Mouse (Mus musculus): ENCODE results near the gene Klf2. TPM values are rescaled to one million over a fixed set of nuclear protein-coding genes. Genes with fewer than 3 reads are reported as not detected.

Gene Klf2
- polyA plus RNA-seq, 1 experiment from 2014 or later: 10.3 TPM

DNA sequence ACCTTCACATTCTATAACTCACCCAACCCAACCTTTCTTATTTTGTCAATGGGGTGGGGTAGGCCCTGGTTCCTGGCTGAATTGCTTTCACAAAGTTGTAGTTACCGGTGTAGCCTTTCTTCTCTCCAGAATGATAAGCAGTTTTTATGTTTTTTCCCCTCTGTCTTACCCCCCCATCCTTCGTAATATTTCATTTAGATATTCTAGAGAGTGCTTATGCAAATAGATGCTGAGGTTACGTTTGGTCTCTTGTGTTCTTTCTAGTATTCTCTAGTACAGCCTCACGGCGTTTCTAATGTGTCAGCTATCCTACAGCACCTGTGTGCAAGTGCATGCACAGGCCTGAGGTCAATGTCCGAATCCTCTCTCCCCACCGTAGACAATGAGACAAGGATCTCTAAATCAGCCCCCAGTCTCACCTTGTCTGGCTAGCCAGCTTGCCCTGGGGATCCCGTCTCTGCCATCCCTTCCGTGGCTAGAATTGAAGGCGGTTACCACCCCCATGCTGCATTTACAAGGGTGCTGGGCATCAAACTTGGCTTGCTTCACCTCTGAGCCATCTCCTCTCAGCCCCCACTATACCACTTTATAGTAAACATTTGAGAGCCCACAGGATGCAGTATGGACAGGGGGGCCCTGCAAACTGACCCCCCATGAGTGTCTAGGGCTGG lies 5.3 kb downstream of the Klf2 start:
- H3K27me3 ChIP-seq (replicated peaks): peaks cover 42% of the 10 kb centered on the region
- H3K4me1 ChIP-seq: peaks cover 10% of the 10 kb centered on the region
- ATAC-seq (ENCODE audit: low FRiP score, low read depth): no peak
- H3K4me3 ChIP-seq: no peak overlapping the region
- no peak overlapping the region for H3K9ac ChIP-seq
- 86% methylated on average over 10 of the region's 10 CpGs for WGBS
- H3K4me2 ChIP-seq (replicated peaks): no peak overlapping the region
- H3K9me3 ChIP-seq: no peaks in the 10 kb centered on the region
- no peaks in the 10 kb centered on the region for H3K36me3 ChIP-seq
- no peak overlapping the region for H3K27ac ChIP-seq

DNA sequence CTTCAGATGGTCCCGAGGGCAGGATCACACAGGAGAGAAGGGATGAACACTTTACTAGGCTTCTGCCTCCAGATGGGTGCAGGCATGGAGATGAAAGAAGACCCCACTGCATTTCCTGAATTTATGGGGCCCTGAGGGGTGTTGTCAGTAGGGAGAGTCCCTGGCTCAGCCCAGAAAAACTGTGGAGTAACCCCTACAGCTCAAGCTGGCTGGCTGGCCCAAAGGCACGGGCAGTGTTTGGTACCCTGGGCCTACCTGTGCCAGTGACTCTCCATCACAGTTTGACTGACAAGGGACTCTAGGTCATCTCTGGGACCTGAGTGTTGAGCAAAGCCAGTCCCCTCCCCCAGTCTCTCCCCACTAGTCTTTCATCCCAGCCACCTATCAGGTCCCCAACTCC lies 5.9 kb downstream of the Klf2 start:
- 83% methylated on average over 2 of the region's 2 CpGs for WGBS

DNA sequence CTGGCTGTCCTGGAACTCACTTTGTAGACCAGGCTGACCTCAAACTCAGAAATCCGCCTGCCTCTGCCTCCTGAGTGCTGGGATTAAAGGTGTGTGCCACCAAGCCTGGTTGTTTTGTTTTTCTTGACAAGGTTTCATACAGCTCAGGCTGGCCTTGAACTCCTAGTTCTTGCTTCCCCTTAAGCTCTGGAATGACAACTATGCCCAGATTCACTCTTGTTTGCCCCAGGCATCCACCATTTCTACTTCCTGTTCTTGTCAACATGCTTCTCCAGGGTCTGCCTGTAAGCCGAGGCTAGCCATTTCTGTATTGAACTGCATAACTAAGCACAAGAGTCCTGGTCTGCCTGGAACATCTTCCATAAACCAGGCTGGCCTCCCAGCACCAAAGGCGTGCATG lies 10.3 kb downstream of the Klf2 start:
- H3K27me3 ChIP-seq (replicated peaks): no peaks in the 10 kb centered on the region
- no peaks in the 10 kb centered on the region for H3K36me3 ChIP-seq
- no peak overlapping the region for H3K9ac ChIP-seq
- H3K4me1 ChIP-seq: no peaks in the 10 kb centered on the region
- no peaks in the 10 kb centered on the region for H3K9me3 ChIP-seq
- no peak overlapping the region for H3K27ac ChIP-seq
- ATAC-seq (ENCODE audit: low FRiP score, low read depth): no peak
- H3K4me2 ChIP-seq (replicated peaks): no peak overlapping the region
- H3K4me3 ChIP-seq: no peak overlapping the region
- 94% methylated on average over 3 of the region's 3 CpGs for WGBS

More for the DNA sequence above, 5.9 kb downstream of the Klf2 start:
- no peaks in the 10 kb centered on the region for H3K36me3 ChIP-seq
- no peak overlapping the region for H3K9ac ChIP-seq
- no peaks in the 10 kb centered on the region for H3K9me3 ChIP-seq
- no peak overlapping the region for H3K4me2 ChIP-seq (replicated peaks)
- H3K4me3 ChIP-seq: no peak overlapping the region
- H3K27me3 ChIP-seq (replicated peaks): peaks cover 36% of the 10 kb centered on the region
- H3K27ac ChIP-seq: no peak overlapping the region
- H3K4me1 ChIP-seq: peaks cover 5% of the 10 kb centered on the region
- no peak for ATAC-seq (ENCODE audit: low FRiP score, low read depth)

DNA sequence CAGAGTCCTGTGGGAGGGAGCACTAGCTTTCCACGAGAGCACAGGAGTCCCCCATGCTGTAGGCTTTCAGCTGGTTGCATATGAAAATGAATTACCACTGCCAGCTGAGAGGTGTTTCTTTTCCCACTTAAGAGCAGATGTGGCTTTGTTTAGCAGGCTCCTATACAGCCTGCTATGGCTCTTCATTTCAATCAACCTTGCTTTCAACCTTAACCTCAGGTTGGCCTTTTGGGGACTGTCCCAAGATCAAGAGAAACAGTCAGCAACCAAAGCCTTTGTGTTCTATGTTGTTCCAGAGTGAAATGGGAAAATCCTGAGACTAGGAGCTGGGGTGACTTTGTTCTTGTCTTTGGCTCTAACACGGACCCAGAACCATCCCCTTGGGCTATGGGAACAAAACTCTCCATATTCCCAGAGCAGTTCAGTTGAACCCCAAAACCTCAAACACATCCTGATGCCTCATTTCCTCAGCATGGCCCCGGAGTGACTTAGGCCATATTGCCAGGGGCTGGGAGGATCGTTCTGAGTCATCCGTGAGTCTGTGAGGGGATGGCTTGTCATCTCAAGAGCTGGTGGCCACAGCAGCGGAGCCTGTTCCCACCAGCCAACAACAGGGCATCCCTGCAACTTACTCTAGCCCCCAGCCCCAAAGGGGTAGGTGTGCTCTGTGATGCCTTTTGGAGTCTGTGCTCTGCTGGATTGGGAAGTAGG lies 12.1 kb downstream of the Klf2 start:
- Histone ChIP-seq H3K4me1 (no peaks in the 10 kb centered on the region), H3K27me3 (replicated peaks) (no peaks in the 10 kb centered on the region), H3K27ac (no peak overlapping the region), H3K9ac (no peak overlapping the region), H3K36me3 (peaks cover 7% of the 10 kb centered on the region; the same call in 1 of the 2 replicates), H3K9me3 (no peaks in the 10 kb centered on the region), H3K4me3 (no peak overlapping the region), H3K4me2 (replicated peaks) (no peak overlapping the region)
- 86% methylated on average over 6 of the region's 6 CpGs for WGBS
- ATAC-seq (ENCODE audit: low FRiP score, low read depth): no peak

DNA sequence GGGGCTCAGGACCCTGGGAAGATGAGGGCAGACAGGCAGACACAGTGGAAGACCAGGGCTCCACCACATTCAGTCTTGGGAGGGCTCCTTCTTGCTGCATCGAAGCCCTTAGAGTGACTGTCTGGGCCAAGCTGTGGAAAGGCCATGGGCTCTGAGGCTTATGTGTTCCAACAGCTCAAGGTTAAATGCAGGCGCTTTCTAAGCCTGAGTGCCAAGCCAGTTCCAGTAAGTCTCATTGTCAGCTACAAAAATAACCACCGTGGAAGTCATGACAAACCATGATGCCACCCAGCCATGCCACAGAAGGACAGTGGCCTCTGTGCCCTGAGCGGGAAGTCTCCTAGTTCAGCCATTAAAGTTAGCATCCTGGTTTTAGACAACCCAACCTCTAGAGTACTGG lies 12.8 kb downstream of the Klf2 start:
- Histone ChIP-seq H3K36me3 (peaks cover 10% of the 10 kb centered on the region; the same call in 1 of the 2 replicates), H3K27me3 (replicated peaks) (no peaks in the 10 kb centered on the region), H3K4me1 (no peaks in the 10 kb centered on the region), H3K4me3 (no peak overlapping the region), H3K9me3 (no peaks in the 10 kb centered on the region), H3K9ac (no peak overlapping the region), H3K27ac (no peak overlapping the region), H3K4me2 (replicated peaks) (no peak overlapping the region)
- WGBS: 92% methylated on average over 4 of the region's 4 CpGs
- no peak for ATAC-seq (ENCODE audit: low FRiP score, low read depth)

DNA sequence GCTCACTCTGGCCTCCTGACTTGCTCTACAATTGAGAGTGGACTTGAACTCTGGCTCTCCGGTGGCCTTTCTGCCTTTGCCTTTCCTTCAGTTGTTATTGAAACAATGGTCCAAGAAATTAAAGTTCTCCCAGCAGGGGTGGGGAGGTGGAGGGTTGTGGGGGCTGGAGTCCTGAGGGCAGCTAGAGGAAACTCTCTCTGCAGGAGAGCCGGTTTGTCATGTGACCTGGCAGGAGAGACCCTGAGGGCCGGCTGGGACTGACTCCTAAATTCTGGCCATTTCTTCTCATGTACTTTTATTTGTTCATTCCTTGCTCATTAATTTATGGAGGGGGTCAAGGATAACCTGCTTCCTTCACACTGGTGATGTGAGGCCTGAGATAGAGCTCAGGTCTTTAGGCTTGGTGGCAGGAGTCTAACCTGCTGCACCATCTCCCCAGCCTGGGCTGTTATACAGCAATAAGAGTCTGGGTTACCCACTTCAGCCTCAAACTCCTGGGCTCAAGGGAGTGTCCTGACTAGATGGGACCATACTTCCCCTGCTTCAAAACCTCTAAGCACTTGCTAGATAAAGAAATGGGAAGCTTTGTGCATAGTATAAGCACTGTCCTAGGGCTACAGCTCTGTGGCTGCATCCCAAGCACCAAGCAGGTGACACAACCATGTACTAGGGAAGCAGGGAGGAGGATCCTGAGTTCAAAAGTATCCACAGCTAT lies 14.8 kb downstream of the Klf2 start:
- no peak for ATAC-seq (ENCODE audit: low FRiP score, low read depth)
- H3K36me3 ChIP-seq: peaks cover 24% of the 10 kb centered on the region
- WGBS: 51% methylated on average over 3 of the region's 3 CpGs

DNA sequence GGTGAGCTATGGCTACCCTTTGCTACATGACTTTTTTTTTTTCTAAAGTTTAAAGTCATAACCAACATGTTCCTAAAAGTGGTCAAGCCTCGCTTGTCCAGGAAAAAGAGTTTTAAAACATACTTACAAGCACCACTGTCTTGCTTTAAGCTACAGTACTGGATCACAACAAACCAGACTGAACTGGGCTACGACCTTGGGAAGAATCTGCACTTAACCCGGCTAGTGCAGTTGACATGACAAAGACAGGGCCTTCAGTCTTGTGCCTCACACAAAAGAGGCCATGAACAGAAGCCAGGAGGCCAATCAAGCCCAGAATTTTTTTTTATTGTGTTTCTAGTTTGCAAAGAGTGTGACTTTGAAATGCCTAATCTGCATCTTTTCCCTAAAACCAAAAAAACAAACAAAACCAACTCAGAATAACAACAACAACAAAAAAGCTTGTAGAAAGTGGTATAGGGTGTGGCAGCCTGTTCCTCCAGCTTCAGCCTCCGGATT lies 15.4 kb downstream of the Klf2 start:
- Histone ChIP-seq H3K4me1 (no peaks in the 10 kb centered on the region), H3K9ac (no peak overlapping the region), H3K27ac (no peak overlapping the region), H3K27me3 (replicated peaks) (no peaks in the 10 kb centered on the region), H3K36me3 (peaks cover 31% of the 10 kb centered on the region), H3K4me2 (replicated peaks) (no peak overlapping the region), H3K4me3 (no peak overlapping the region), H3K9me3 (no peaks in the 10 kb centered on the region)
- 67% methylated on average over 4 of the region's 4 CpGs for WGBS
- no peak for ATAC-seq (ENCODE audit: low FRiP score, low read depth)

More for the DNA sequence above, 14.8 kb downstream of the Klf2 start:
- Histone ChIP-seq H3K4me1 (no peaks in the 10 kb centered on the region), H3K9ac (no peak overlapping the region), H3K27ac (no peak overlapping the region), H3K9me3 (no peaks in the 10 kb centered on the region), H3K4me3 (no peak overlapping the region), H3K27me3 (replicated peaks) (no peaks in the 10 kb centered on the region), H3K4me2 (replicated peaks) (no peak overlapping the region)

DNA sequence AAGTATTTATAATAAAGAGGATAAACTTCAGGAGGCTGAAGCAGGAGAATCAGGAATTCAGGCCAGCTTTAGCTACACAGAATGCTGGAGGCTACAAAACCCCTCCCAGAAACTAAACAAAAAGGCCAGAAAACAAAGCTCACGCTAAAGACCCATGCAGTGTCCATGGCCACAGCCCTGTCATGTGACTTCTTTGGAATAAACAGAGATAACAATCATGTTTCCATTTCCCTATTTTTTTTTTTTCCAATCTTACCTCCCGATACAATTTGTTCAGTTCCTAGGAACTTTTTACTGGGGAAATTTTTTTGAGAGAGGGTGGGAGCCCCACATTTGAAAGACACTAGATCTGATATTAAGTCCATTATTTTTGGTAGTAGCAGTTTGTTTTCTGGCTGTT lies 17.4 kb downstream of the Klf2 start:
- H3K4me2 ChIP-seq (replicated peaks): no peak overlapping the region
- no peaks in the 10 kb centered on the region for H3K9me3 ChIP-seq
- no peak for ATAC-seq (ENCODE audit: low FRiP score, low read depth)
- H3K4me3 ChIP-seq: no peak overlapping the region
- H3K36me3 ChIP-seq: peaks cover 51% of the 10 kb centered on the region
- no peak overlapping the region for H3K27ac ChIP-seq
- 84% methylated on average over 2 of the region's 2 CpGs for WGBS
- no peak overlapping the region for H3K9ac ChIP-seq
- H3K4me1 ChIP-seq: no peaks in the 10 kb centered on the region
- H3K27me3 ChIP-seq (replicated peaks): no peaks in the 10 kb centered on the region

DNA sequence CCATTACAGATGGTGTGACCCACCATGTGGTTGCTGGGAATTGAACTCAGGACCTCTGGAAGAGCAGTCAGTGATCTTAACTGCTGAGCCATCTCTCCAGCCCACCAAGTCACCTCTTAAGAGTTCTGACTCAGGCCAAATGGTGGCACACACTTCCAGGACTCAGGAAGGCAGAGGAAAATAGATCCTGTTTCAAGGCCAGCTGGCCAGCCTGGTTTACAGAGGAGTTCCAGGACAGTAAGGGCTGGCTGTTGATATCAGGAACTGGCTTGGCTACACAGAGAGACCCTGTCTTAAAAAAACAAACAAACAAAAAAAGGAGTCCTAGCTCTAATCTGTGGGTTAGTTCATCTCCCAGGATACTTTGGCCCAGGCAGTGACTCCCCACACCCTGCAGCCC lies 18.2 kb downstream of the Klf2 start:
- no peaks in the 10 kb centered on the region for H3K9me3 ChIP-seq
- H3K9ac ChIP-seq: no peak overlapping the region
- peaks cover 58% of the 10 kb centered on the region for H3K36me3 ChIP-seq
- no peaks in the 10 kb centered on the region for H3K27me3 ChIP-seq (replicated peaks)
- ATAC-seq (ENCODE audit: low FRiP score, low read depth): no peak
- no peak overlapping the region for H3K4me2 ChIP-seq (replicated peaks)
- no peak overlapping the region for H3K27ac ChIP-seq
- no peaks in the 10 kb centered on the region for H3K4me1 ChIP-seq
- no peak overlapping the region for H3K4me3 ChIP-seq

DNA sequence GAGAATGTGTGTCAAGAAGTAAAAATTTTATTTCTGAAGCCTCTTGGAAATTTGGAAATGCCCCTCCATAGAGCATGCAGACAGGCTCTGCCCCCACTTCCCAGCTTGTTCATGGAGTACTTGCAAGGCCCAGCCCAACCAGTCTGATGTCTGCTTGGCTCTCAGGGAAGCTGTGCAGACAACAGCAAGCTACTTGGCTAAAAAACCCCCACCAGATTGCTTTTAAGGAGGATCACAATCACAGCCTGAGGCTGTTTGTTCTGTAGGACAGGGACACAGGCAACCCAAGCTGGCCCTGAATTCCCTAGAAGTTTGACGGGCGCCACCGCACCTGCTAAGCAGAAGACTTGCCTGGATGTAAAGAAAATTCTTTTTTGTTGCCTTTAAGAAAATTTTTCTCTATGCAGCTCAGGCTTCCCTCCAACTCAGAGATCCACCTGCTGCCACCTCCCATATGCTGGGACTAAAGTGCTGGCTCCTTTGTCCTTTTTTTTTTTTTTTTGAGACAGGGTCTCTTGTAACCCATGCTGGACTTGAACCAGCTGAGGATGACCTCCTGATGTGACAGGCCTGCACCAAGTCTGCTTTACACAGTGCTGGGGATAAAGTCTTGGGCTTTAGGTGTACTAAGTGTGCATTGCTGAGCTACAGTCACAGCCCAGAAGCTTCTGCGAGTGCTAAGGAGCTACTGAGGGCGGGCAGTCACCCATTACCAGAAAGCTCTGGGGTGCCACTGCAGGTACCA lies 23.9 kb downstream of the Klf2 start:
- WGBS: 90% methylated on average over 5 of the region's 5 CpGs
- no peak for ATAC-seq (ENCODE audit: low FRiP score, low read depth)

DNA sequence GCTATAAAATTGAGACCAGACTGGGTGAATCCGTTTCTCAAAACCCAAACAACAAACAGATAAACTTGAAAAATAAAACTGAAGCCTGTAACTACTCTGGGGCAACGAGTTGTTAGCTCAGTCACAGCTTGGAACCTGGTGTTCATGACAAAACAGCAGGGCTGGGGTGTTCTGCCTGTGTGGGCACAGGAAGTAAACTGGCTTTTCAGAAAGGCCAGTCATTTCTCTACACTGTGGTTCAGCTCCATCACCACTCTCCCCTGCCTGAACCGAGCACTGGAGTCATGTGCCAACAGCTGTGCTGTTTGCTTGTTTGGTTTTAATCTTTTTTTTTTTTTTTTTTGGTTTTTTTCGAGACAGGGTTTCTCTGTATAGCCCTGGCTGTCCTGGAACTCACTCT lies 24.9 kb downstream of the Klf2 start:
- no peak overlapping the region for H3K27ac ChIP-seq
- no peak overlapping the region for H3K9ac ChIP-seq
- H3K36me3 ChIP-seq: peaks cover 78% of the 10 kb centered on the region
- H3K4me3 ChIP-seq: no peak overlapping the region
- no peaks in the 10 kb centered on the region for H3K27me3 ChIP-seq (replicated peaks)
- no peak for ATAC-seq (ENCODE audit: low FRiP score, low read depth)
- H3K9me3 ChIP-seq: no peaks in the 10 kb centered on the region
- H3K4me1 ChIP-seq: no peaks in the 10 kb centered on the region
- 84% methylated on average over 4 of the region's 4 CpGs for WGBS
- no peak overlapping the region for H3K4me2 ChIP-seq (replicated peaks)

More for the DNA sequence above, 23.9 kb downstream of the Klf2 start:
- no peak overlapping the region for H3K4me3 ChIP-seq
- H3K4me2 ChIP-seq (replicated peaks): no peak overlapping the region
- H3K4me1 ChIP-seq: no peaks in the 10 kb centered on the region
- H3K27ac ChIP-seq: no peak overlapping the region
- H3K36me3 ChIP-seq: peaks cover 83% of the 10 kb centered on the region
- H3K9me3 ChIP-seq: no peaks in the 10 kb centered on the region
- H3K9ac ChIP-seq: no peak overlapping the region
- no peaks in the 10 kb centered on the region for H3K27me3 ChIP-seq (replicated peaks)

DNA sequence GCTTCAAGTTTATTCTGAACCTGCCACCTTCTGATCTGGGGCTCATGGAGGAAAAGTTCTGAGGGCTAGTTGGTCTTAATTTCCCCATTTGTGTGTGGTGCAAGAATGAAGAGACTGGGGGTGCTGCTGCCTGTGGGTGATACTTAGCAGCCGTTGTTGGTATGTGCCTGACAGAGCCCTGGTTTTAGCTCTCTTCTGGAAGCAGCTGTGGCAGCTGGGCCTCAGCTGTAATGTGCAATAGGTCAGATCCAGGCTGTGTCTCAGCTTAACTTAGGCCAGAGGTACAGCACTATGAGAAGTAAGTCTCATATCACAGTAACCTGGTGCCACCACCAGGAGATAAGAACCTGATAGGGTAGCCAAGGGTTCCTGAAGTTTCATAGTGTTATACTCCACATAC lies 28.7 kb downstream of the Klf2 start:
- no peak overlapping the region for H3K9ac ChIP-seq
- no peaks in the 10 kb centered on the region for H3K9me3 ChIP-seq
- H3K27ac ChIP-seq: no peak overlapping the region
- peaks cover 52% of the 10 kb centered on the region for H3K36me3 ChIP-seq
- 97% methylated on average over 1 of the region's 1 CpGs for WGBS
- H3K4me1 ChIP-seq: no peaks in the 10 kb centered on the region
- no peak overlapping the region for H3K4me2 ChIP-seq (replicated peaks)
- no peak overlapping the region for H3K4me3 ChIP-seq
- ATAC-seq (ENCODE audit: low FRiP score, low read depth): no peak
- H3K27me3 ChIP-seq (replicated peaks): no peaks in the 10 kb centered on the region

Data from neural tube, embryonic 12.5 days (tissue).